Mouse (Mus musculus) lung, embryonic 15.5 days (tissue): ENCODE results near the gene Xdh. TPM values are rescaled to one million over a fixed set of nuclear protein-coding genes. Genes with fewer than 3 reads are reported as not detected.

ENCODE experiments used
- ATAC-seq: fragments of 200-750 bp; cut with Nextera tagmentation; 2 replicates; pipeline ENCODE4 v1.8.0; 2017; ENCODE audit warnings: moderate number of reproducible peaks, borderline replicate concordance; ENCODE audit not compliant: low FRiP score, low TSS enrichment; ENCODE audit errors: extremely low read depth
- H3K27ac ChIP-seq: fragments of 300-500 bp; sonication (generic); 2 replicates; pipeline ENCODE4 v1.5.1; 2015; ENCODE audit warnings: moderate library complexity, mild to moderate bottlenecking, inconsistent platforms
- H3K27me3 ChIP-seq: fragments of 300-500 bp; sonication (generic); 2 replicates; pipeline ENCODE4 v1.6.1; 2015; ENCODE audit warnings: inconsistent platforms
- H3K36me3 ChIP-seq: fragments of 300-500 bp; sonication (generic); 2 replicates; pipeline ENCODE4 v1.6.1; 2015; ENCODE audit warnings: inconsistent platforms
- H3K4me1 ChIP-seq: fragments of 300-500 bp; sonication (generic); 2 replicates; pipeline ENCODE4 v1.6.1; 2015; ENCODE audit warnings: inconsistent platforms
- H3K4me2 ChIP-seq: fragments of 300-500 bp; sonication (generic); 2 replicates; pipeline ENCODE4 v1.6.1; 2015; ENCODE audit warnings: inconsistent platforms, mild to moderate bottlenecking, moderate library complexity
- H3K4me3 ChIP-seq: fragments of 300-500 bp; sonication (generic); 2 replicates; pipeline ENCODE4 v1.5.1; 2015; ENCODE audit warnings: mild to moderate bottlenecking, inconsistent platforms
- H3K9ac ChIP-seq: fragments of 300-500 bp; sonication (generic); 2 replicates; pipeline ENCODE4 v1.6.1; 2015; ENCODE audit warnings: inconsistent platforms
- H3K9me3 ChIP-seq: fragments of 300-500 bp; sonication (generic); 2 replicates; pipeline ENCODE4 v1.6.1; 2016; ENCODE audit warnings: inconsistent platforms
- WGBS: fragments of 180-500 bp; shearing (Covaris S2); methylation state at CpG from one replicate; pipeline ENCODE4 v1.1.7; 2015; 5-methylcytosine and 5-hydroxymethylcytosine counted together
- polyA plus RNA-seq: library from polyadenylated mRNA; unstranded; fragments of >200 nt; fragmentation: Nextera tagmentation; extraction: Ambion mirVana; gene quantifications from 2 replicates; pipeline ENCODE4 v1.2.1, GENCODE M21; 2015

Xdh gene
- polyA plus RNA-seq, 1 experiment from 2014 or later, result 6.0 TPM

GRCm38 (mm10) chr17:73937073-73937472 lies 12.9 kb downstream of the Xdh start:
- no peaks in the 10 kb centered on the region for H3K9me3 ChIP-seq
- ATAC-seq, result no peak
- 65% methylated on average over 7 of the region's 7 CpGs for WGBS
- H3K27ac ChIP-seq, result no peak overlapping the region
- H3K4me3 ChIP-seq, result no peak overlapping the region
- no peaks in the 10 kb centered on the region for H3K27me3 ChIP-seq
- H3K4me1 ChIP-seq, result no peaks in the 10 kb centered on the region
- H3K9ac ChIP-seq, result no peak overlapping the region
- H3K36me3 ChIP-seq, result no peaks in the 10 kb centered on the region
- H3K4me2 ChIP-seq, result no peak overlapping the region

DNA sequence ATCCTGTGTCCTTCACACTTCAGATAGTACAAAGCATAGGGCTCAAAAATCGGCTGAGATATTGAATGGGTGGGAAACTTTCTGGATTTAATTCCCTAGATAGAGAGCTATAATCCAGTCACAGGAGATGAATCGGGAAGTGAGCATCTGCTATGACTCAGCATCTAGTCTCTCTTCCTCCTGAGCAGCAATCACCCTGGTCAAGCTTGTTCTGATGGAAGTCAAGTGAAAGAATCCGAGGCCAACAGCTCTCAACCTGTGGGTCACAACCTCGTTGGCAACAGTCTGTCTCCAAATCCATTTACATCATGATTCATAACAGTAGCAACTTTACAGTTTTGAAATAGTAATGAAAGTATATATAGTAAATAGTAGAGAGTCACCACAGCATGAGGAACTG lies 14.8 kb downstream of the Xdh start:
- no peaks in the 10 kb centered on the region for H3K36me3 ChIP-seq
- no peak for ATAC-seq
- H3K9me3 ChIP-seq, result no peaks in the 10 kb centered on the region
- H3K27me3 ChIP-seq, result no peaks in the 10 kb centered on the region
- no peak overlapping the region for H3K4me2 ChIP-seq
- H3K27ac ChIP-seq, result no peak overlapping the region
- H3K4me1 ChIP-seq, result no peaks in the 10 kb centered on the region
- no peak overlapping the region for H3K9ac ChIP-seq
- 63% methylated on average over 4 of the region's 4 CpGs for WGBS
- no peak overlapping the region for H3K4me3 ChIP-seq

- no peak overlapping the region for H3K4me2 ChIP-seq
- no peaks in the 10 kb centered on the region for H3K36me3 ChIP-seq
- H3K27ac ChIP-seq, result no peak overlapping the region
- H3K9ac ChIP-seq, result no peak overlapping the region
- no peaks in the 10 kb centered on the region for H3K9me3 ChIP-seq
- no peak for ATAC-seq
- WGBS, result 57% methylated on average over 4 of the region's 4 CpGs
- H3K4me1 ChIP-seq, result no peaks in the 10 kb centered on the region
- no peaks in the 10 kb centered on the region for H3K27me3 ChIP-seq
- no peak overlapping the region for H3K4me3 ChIP-seq
Observed at GRCm38 (mm10) chr17:73934281-73934680, 15.7 kb downstream of the Xdh start.

- Histone ChIP-seq H3K4me1 (no peaks in the 10 kb centered on the region), H3K27me3 (no peaks in the 10 kb centered on the region), H3K9ac (no peak overlapping the region), H3K4me3 (no peak overlapping the region), H3K27ac (no peak overlapping the region), H3K9me3 (no peaks in the 10 kb centered on the region), H3K4me2 (no peak overlapping the region), H3K36me3 (no peaks in the 10 kb centered on the region)
- WGBS, result 67% methylated on average over 4 of the region's 4 CpGs
- ATAC-seq, result no peak
Observed at GRCm38 (mm10) chr17:73933616-73934015, 16.4 kb downstream of the Xdh start.

DNA sequence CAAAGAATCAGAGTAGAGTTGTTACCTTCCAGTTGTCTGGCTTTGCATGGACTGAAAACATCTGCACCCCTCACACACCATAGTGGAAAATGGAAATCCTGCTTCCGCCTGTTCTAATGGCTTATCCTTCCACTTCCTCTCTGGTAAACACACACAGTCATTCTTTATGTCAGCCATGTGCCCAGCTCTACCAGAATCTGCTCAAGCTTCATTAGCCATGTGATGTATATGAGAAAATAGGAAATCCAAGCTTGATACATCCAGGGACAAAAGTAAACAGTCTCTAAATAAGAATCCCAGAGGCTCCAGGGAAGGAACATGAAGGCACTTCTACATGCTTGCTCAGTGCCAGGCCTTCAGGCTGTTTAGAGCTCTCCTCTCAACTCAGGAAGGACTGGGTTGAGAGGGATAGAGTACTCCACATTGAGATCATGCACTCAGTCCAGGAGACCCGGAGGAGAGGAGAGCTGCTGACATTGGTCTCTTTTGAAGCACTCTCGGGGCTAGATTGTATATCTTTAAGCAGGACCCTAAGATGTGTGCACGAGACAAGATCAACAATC lies 17.4 kb downstream of the Xdh start:
- H3K9me3 ChIP-seq, result no peaks in the 10 kb centered on the region
- no peak overlapping the region for H3K27ac ChIP-seq
- ATAC-seq, result 0 out of 2 replicates have a peak, but pooled peaks have one; percentile 23
- no peaks in the 10 kb centered on the region for H3K4me1 ChIP-seq
- H3K36me3 ChIP-seq, result no peaks in the 10 kb centered on the region
- H3K27me3 ChIP-seq, result no peaks in the 10 kb centered on the region
- 30% methylated on average over 4 of the region's 4 CpGs for WGBS
- no peak overlapping the region for H3K4me2 ChIP-seq
- H3K4me3 ChIP-seq, result no peak overlapping the region
- H3K9ac ChIP-seq, result no peak overlapping the region

GRCm38 (mm10) chr17:73919520-73919919 lies 30.5 kb downstream of the Xdh start:
- no peak overlapping the region for H3K9ac ChIP-seq
- no peaks in the 10 kb centered on the region for H3K27me3 ChIP-seq
- H3K4me1 ChIP-seq, result no peaks in the 10 kb centered on the region
- no peak overlapping the region for H3K27ac ChIP-seq
- no peak overlapping the region for H3K4me3 ChIP-seq
- H3K36me3 ChIP-seq, result no peaks in the 10 kb centered on the region
- no peak for ATAC-seq
- no peaks in the 10 kb centered on the region for H3K9me3 ChIP-seq
- no peak overlapping the region for H3K4me2 ChIP-seq
- 85% methylated on average over 8 of the region's 8 CpGs for WGBS

GRCm38 (mm10) chr17:73918944-73919381 lies 31.0 kb downstream of the Xdh start:
- Histone ChIP-seq H3K9ac (no peak overlapping the region), H3K36me3 (no peaks in the 10 kb centered on the region), H3K27me3 (no peaks in the 10 kb centered on the region), H3K4me2 (no peak overlapping the region), H3K9me3 (no peaks in the 10 kb centered on the region), H3K27ac (no peak overlapping the region), H3K4me1 (no peaks in the 10 kb centered on the region), H3K4me3 (no peak overlapping the region)
- 46% methylated on average over 7 of the region's 7 CpGs for WGBS
- ATAC-seq, result no peak

- 84% methylated on average over 3 of the region's 3 CpGs for WGBS
Observed at GRCm38 (mm10) chr17:73918138-73918537, 31.9 kb downstream of the Xdh start.

GRCm38 (mm10) chr17:73917713-73918112 lies 32.3 kb downstream of the Xdh start:
- no peaks in the 10 kb centered on the region for H3K9me3 ChIP-seq
- H3K27ac ChIP-seq, result no peak overlapping the region
- H3K36me3 ChIP-seq, result no peaks in the 10 kb centered on the region
- no peak for ATAC-seq
- WGBS, result 71% methylated on average over 5 of the region's 5 CpGs
- H3K4me3 ChIP-seq, result no peak overlapping the region
- no peaks in the 10 kb centered on the region for H3K27me3 ChIP-seq
- no peak overlapping the region for H3K9ac ChIP-seq
- H3K4me2 ChIP-seq, result no peak overlapping the region
- no peaks in the 10 kb centered on the region for H3K4me1 ChIP-seq

More at GRCm38 (mm10) chr17:73918138-73918537, 31.9 kb downstream of the Xdh start:
- Histone ChIP-seq H3K27me3 (no peaks in the 10 kb centered on the region), H3K4me2 (no peak overlapping the region), H3K27ac (no peak overlapping the region), H3K36me3 (no peaks in the 10 kb centered on the region), H3K9ac (no peak overlapping the region), H3K4me1 (no peaks in the 10 kb centered on the region), H3K9me3 (no peaks in the 10 kb centered on the region), H3K4me3 (no peak overlapping the region)
- ATAC-seq, result no peak

- Histone ChIP-seq H3K27ac (no peak overlapping the region), H3K36me3 (no peaks in the 10 kb centered on the region), H3K4me2 (no peak overlapping the region), H3K4me1 (no peaks in the 10 kb centered on the region), H3K9me3 (no peaks in the 10 kb centered on the region), H3K27me3 (no peaks in the 10 kb centered on the region), H3K9ac (no peak overlapping the region), H3K4me3 (no peak overlapping the region)
- WGBS, result 73% methylated on average over 4 of the region's 4 CpGs
- ATAC-seq, result no peak
Observed at GRCm38 (mm10) chr17:73914730-73915129, 35.3 kb downstream of the Xdh start.

- no peak overlapping the region for H3K9ac ChIP-seq
- H3K4me2 ChIP-seq, result no peak overlapping the region
- H3K9me3 ChIP-seq, result no peaks in the 10 kb centered on the region
- no peaks in the 10 kb centered on the region for H3K4me1 ChIP-seq
- H3K4me3 ChIP-seq, result no peak overlapping the region
- WGBS, result 82% methylated on average over 8 of the region's 8 CpGs
- no peak for ATAC-seq
- no peaks in the 10 kb centered on the region for H3K27me3 ChIP-seq
- H3K36me3 ChIP-seq, result no peaks in the 10 kb centered on the region
- H3K27ac ChIP-seq, result no peak overlapping the region
Observed at GRCm38 (mm10) chr17:73906076-73906475, 43.9 kb downstream of the Xdh start.

DNA sequence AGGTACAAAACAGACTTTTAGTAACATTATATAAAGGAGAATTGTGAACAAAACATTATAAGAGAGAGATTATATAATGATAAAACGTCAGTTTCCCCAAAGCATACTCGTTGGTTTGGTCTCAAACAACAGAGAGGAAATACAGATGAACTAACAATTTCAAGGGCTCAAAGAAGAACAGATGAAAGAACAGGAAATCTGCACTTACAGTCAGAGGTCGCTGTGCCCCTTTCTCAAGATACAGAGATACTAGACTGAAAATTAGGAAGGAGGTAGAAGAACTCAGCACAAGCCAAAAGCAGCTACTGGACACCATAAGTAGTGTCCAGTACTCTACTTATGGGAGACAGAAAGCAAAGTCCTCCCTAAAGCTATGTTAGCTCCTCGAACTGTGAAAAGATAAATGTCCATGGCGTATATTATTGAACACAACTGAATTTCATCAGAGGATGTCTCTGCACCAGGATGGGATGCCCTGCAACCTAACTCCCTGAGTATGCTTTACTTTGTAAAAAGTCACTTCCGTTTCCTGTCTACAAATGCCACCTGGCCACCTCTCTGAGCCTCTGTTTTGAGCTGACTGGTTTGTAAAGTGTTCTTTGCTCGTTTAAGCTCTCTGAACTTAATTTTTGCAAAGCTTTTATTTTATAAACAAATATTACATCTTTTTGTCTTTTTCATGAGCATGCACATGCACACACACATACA lies 44.8 kb downstream of the Xdh start:
- H3K27me3 ChIP-seq, result no peaks in the 10 kb centered on the region
- H3K4me1 ChIP-seq, result no peaks in the 10 kb centered on the region
- no peak overlapping the region for H3K4me2 ChIP-seq
- no peak for ATAC-seq
- no peak overlapping the region for H3K9ac ChIP-seq
- H3K27ac ChIP-seq, result no peak overlapping the region
- H3K9me3 ChIP-seq, result no peaks in the 10 kb centered on the region
- H3K36me3 ChIP-seq, result no peaks in the 10 kb centered on the region
- WGBS, result 70% methylated on average over 7 of the region's 7 CpGs
- no peak overlapping the region for H3K4me3 ChIP-seq
